Mouse (Mus musculus) mouse trophoblast stem cell (cell line): ENCODE results near the gene Ptprr.

ENCODE experiments used
- in situ Hi-C, 2 experiments: fragments of 300-500 bp; cut with MseI, MboI; formaldehyde crosslinking; loops; 2 replicates in 1 of 2; 3 replicates in 1 of 2; pipeline ENCODE4 v1.15.1; 2025

Ptprr gene

GRCm38 (mm10) chr10:116115881-116116677 is 98.1 kb downstream of the Ptprr start:
- in situ Hi-C loops = no loop called here

GRCm38 (mm10) chr10:116117060-116117459 is 99.0 kb downstream of the Ptprr start:
- in situ Hi-C loops = no loop called here

- in situ Hi-C loops = no loop called here
Measured at GRCm38 (mm10) chr10:116121463-116121862, 103.5 kb downstream of the Ptprr start.

GRCm38 (mm10) chr10:116123808-116124207 is 105.8 kb downstream of the Ptprr start:
- in situ Hi-C loops = no loop called here

GRCm38 (mm10) chr10:116125364-116125763 is 107.4 kb downstream of the Ptprr start:
- in situ Hi-C loops = no loop called here

GRCm38 (mm10) chr10:116130401-116130800 is 112.4 kb downstream of the Ptprr start:
- in situ Hi-C loops = no loop called here

- in situ Hi-C loops = no loop called here
Measured at GRCm38 (mm10) chr10:116131223-116131622, 113.2 kb downstream of the Ptprr start.

- in situ Hi-C loops = no loop called here
Measured at GRCm38 (mm10) chr10:116132233-116132632, 114.2 kb downstream of the Ptprr start.

GRCm38 (mm10) chr10:116135187-116135586 is 117.2 kb downstream of the Ptprr start:
- in situ Hi-C loops = no loop called here

GRCm38 (mm10) chr10:116140226-116140625 is 122.2 kb downstream of the Ptprr start:
- in situ Hi-C loops = no loop called here

- in situ Hi-C loops = no loop called here
Measured at GRCm38 (mm10) chr10:116143684-116144083, 125.7 kb downstream of the Ptprr start.

GRCm38 (mm10) chr10:116146091-116146490 is 128.1 kb downstream of the Ptprr start:
- in situ Hi-C loops = no loop called here

- in situ Hi-C loops = no loop called here
Measured at GRCm38 (mm10) chr10:116154707-116155106, 136.7 kb downstream of the Ptprr start.

GRCm38 (mm10) chr10:116156699-116157098 is 138.7 kb downstream of the Ptprr start:
- in situ Hi-C loops = no loop called here

GRCm38 (mm10) chr10:116162338-116162737 is 144.3 kb downstream of the Ptprr start:
- in situ Hi-C loops = no loop called here

- in situ Hi-C loops = no loop called here
Measured at GRCm38 (mm10) chr10:116175324-116175883, 157.4 kb downstream of the Ptprr start.

GRCm38 (mm10) chr10:116177390-116178179 is 159.6 kb downstream of the Ptprr start:
- in situ Hi-C loops = no loop called here

GRCm38 (mm10) chr10:116181235-116181634 is 163.2 kb downstream of the Ptprr start:
- in situ Hi-C loops = no loop called here

- in situ Hi-C loops = no loop called here
Measured at GRCm38 (mm10) chr10:116182221-116182620, 164.2 kb downstream of the Ptprr start.

- in situ Hi-C loops = no loop called here
Measured at GRCm38 (mm10) chr10:116183258-116183657, 165.2 kb downstream of the Ptprr start.

- in situ Hi-C loops = no loop called here
Measured at GRCm38 (mm10) chr10:116191724-116192123, 173.7 kb downstream of the Ptprr start.

GRCm38 (mm10) chr10:116192293-116192692 is 174.3 kb downstream of the Ptprr start:
- in situ Hi-C loops = no loop called here
